Mouse (Mus musculus) c-Kit-positive CD71-positive TER-119-positive erythroid progenitor cells, embryonic 14.5 days (primary cell): ENCODE results near the gene Tmem132d.

Experiments
- DNase-seq: peaks from one replicate; pipeline ENCODE4 v3.0.0-alpha.2; 2013; ENCODE audit warnings: low spot score

The Tmem132d gene

GRCm38 (mm10) chr5:128211125-128211524 is 221.8 kb downstream of the Tmem132d start:
- no peak for DNase-seq

GRCm38 (mm10) chr5:128205716-128206115 is 227.2 kb downstream of the Tmem132d start:
- DNase-seq = no peak

GRCm38 (mm10) chr5:128204685-128205320 is 228.1 kb downstream of the Tmem132d start:
- DNase-seq = no peak

GRCm38 (mm10) chr5:128203879-128204581 is 228.8 kb downstream of the Tmem132d start:
- DNase-seq = no peak

- DNase-seq = no peak
Measured at GRCm38 (mm10) chr5:128194106-128194505, 238.8 kb downstream of the Tmem132d start.

GRCm38 (mm10) chr5:128192485-128193055 is 240.3 kb downstream of the Tmem132d start:
- DNase-seq = no peak

- DNase-seq = no peak
Measured at GRCm38 (mm10) chr5:128191710-128192109, 241.2 kb downstream of the Tmem132d start.

- no peak for DNase-seq
Measured at GRCm38 (mm10) chr5:128190243-128190820, 242.5 kb downstream of the Tmem132d start.

- DNase-seq = no peak
Measured at GRCm38 (mm10) chr5:128176234-128176633, 256.6 kb downstream of the Tmem132d start.

GRCm38 (mm10) chr5:128158901-128159675 is 273.8 kb downstream of the Tmem132d start:
- no peak for DNase-seq

GRCm38 (mm10) chr5:128151461-128151860 is 281.4 kb downstream of the Tmem132d start:
- no peak for DNase-seq

GRCm38 (mm10) chr5:128146901-128147645 is 285.8 kb downstream of the Tmem132d start:
- no peak for DNase-seq

- DNase-seq = no peak
Measured at GRCm38 (mm10) chr5:128144799-128145198, 288.1 kb downstream of the Tmem132d start.

- no peak for DNase-seq
Measured at GRCm38 (mm10) chr5:128136818-128137217, 296.1 kb downstream of the Tmem132d start.

GRCm38 (mm10) chr5:128122656-128123055 is 310.2 kb downstream of the Tmem132d start:
- no peak for DNase-seq

- no peak for DNase-seq
Measured at GRCm38 (mm10) chr5:128119171-128119570, 313.7 kb downstream of the Tmem132d start.

- DNase-seq = no peak
Measured at GRCm38 (mm10) chr5:128113107-128113506, 319.8 kb downstream of the Tmem132d start.

- DNase-seq = no peak
Measured at GRCm38 (mm10) chr5:128112518-128112917, 320.4 kb downstream of the Tmem132d start.

GRCm38 (mm10) chr5:128111664-128112063 is 321.2 kb downstream of the Tmem132d start:
- no peak for DNase-seq

GRCm38 (mm10) chr5:128102556-128102955 is 330.3 kb downstream of the Tmem132d start:
- no peak for DNase-seq

- DNase-seq = no peak
Measured at GRCm38 (mm10) chr5:128100331-128100730, 332.5 kb downstream of the Tmem132d start.
